Mouse (Mus musculus) stomach, postnatal 0 days (tissue): ENCODE results near the gene Ly6g6e. TPM values are rescaled to one million over a fixed set of nuclear protein-coding genes. Genes with fewer than 3 reads are reported as not detected.

ENCODE experiments used
- ATAC-seq: fragments of 200-750 bp; cut with Nextera tagmentation; 2 replicates; pipeline ENCODE4 v1.8.0; 2017; ENCODE audit not compliant: low FRiP score, low TSS enrichment
- DNase-seq: peaks from one replicate; pipeline ENCODE4 v3.0.0-alpha.2; 2016; ENCODE audit warnings: low spot score
- H3K27ac ChIP-seq: fragments of 300-500 bp; sonication (generic); replicated peaks from 2 replicates; pipeline ENCODE4 v1.5.1; 2014; ENCODE audit warnings: mild to moderate bottlenecking, control low read depth
- H3K27me3 ChIP-seq: fragments of 300-500 bp; sonication (generic); 2 replicates; pipeline ENCODE4 v1.6.1; 2014; ENCODE audit warnings: low read length; ENCODE audit not compliant: control insufficient read depth, insufficient read depth
- H3K36me3 ChIP-seq: fragments of 300-500 bp; sonication (generic); 2 replicates; pipeline ENCODE4 v1.6.1; 2014; ENCODE audit warnings: low read length, mixed read lengths; ENCODE audit not compliant: control insufficient read depth, insufficient read depth
- H3K4me1 ChIP-seq: fragments of 300-500 bp; sonication (generic); replicated peaks from 2 replicates; pipeline ENCODE4 v1.6.1; 2014; ENCODE audit warnings: antibody characterized with exemption; ENCODE audit not compliant: control insufficient read depth, insufficient read depth
- H3K4me2 ChIP-seq: fragments of 300-500 bp; sonication (generic); replicated peaks from 2 replicates; pipeline ENCODE4 v1.6.1; 2014; ENCODE audit warnings: low read depth, mild to moderate bottlenecking, control low read depth, moderate library complexity
- H3K4me3 ChIP-seq: fragments of 300-500 bp; sonication (generic); 2 replicates; pipeline ENCODE4 v1.5.1; 2014; ENCODE audit warnings: low read depth, low read length, control low read depth
- H3K9ac ChIP-seq: fragments of 300-500 bp; sonication (generic); 2 replicates; pipeline ENCODE4 v1.6.1; 2014; ENCODE audit warnings: mild to moderate bottlenecking, low read length, control low read depth, mixed read lengths
- H3K9me3 ChIP-seq: fragments of 300-500 bp; sonication (generic); 2 replicates; pipeline ENCODE4 v1.6.1; 2016; ENCODE audit warnings: low read length; ENCODE audit not compliant: control insufficient read depth
- CTCF ChIP-seq: IDR thresholded peaks from 2 replicates; pipeline ENCODE4 v1.5.1; 2016; ENCODE audit warnings: antibody characterized with exemption, low read depth, mild to moderate bottlenecking, moderate library complexity
- EP300 ChIP-seq: optimal IDR thresholded peaks from 2 replicates; pipeline ENCODE3; 2016; ENCODE audit warnings: antibody characterized with exemption
- WGBS: fragments of 180-500 bp; shearing (Covaris S2); extraction: QIAGEN DNeasy Blood & Tissue Kit; methylation state at CpG from one replicate; pipeline ENCODE4 v1.1.7; 2014; 5-methylcytosine and 5-hydroxymethylcytosine counted together
- polyA plus RNA-seq: library from polyadenylated mRNA; unstranded; fragments of >200 nt; fragmentation: Nextera tagmentation; extraction: Ambion mirVana; gene quantifications from 2 replicates; pipeline ENCODE4 v1.2.1, GENCODE M21; 2015

The Ly6g6e gene
- polyA plus RNA-seq, 1 experiment from 2014 or later, result 109 TPM

GRCm38 (mm10) chr17:35044904-35045806 lies 31.5 kb upstream of the Ly6g6e start:
- Histone ChIP-seq H3K36me3 (no peaks in the 10 kb centered on the region), H3K4me3 (no peak overlapping the region), H3K4me1 (peaks cover 8% of the 10 kb centered on the region; the same call in 1 of the 2 replicates), H3K27me3 (no peaks in the 10 kb centered on the region), H3K27ac (peak overlapping the region; percentile 89), H3K9me3 (no peaks in the 10 kb centered on the region), H3K9ac (no peak overlapping the region), H3K4me2 (peak overlapping the region; percentile 94)
- DNase-seq (no peak), ATAC-seq (no peak)
- TF ChIP-seq EP300 (no peak), CTCF (no peak)
- 65% methylated on average over 7 of the region's 7 CpGs for WGBS

GRCm38 (mm10) chr17:35045807-35046680 lies 30.7 kb upstream of the Ly6g6e start:
- Histone ChIP-seq H3K9me3 (no peaks in the 10 kb centered on the region), H3K4me1 (peaks cover 8% of the 10 kb centered on the region; the same call in 1 of the 2 replicates), H3K36me3 (no peaks in the 10 kb centered on the region), H3K4me3 (peak overlapping the region; percentile 57), H3K27me3 (no peaks in the 10 kb centered on the region), H3K9ac (peak overlapping the region; percentile 76), H3K4me2 (peak overlapping the region; percentile 94), H3K27ac (peak overlapping the region; percentile 89)
- TF ChIP-seq CTCF, result no peak
- TF ChIP-seq EP300, result no peak
- ATAC-seq (no peak), DNase-seq (no peak)
- WGBS, result 4% methylated on average over 47 of the region's 48 CpGs

GRCm38 (mm10) chr17:35046681-35047455 lies 29.8 kb upstream of the Ly6g6e start, which contains the start of gene Msh5:
TSS of gene Msh5 (minus strand) at chr17:35046745.
- peaks cover 8% of the 10 kb centered on the region; the same call in 1 of the 2 replicates for H3K4me1 ChIP-seq
- H3K9me3 ChIP-seq, result no peaks in the 10 kb centered on the region
- no peak for TF ChIP-seq EP300
- no peaks in the 10 kb centered on the region for H3K27me3 ChIP-seq
- DNase-seq (peak; percentile 99), ATAC-seq (peak; percentile 95)
- H3K4me3 ChIP-seq, result peak within 1 kb of the TSS; percentile 57
- H3K4me2 ChIP-seq, result peak within 1 kb of the TSS; percentile 94
- 2% methylated on average over 33 of the region's 33 CpGs for WGBS
- H3K27ac ChIP-seq, result peak within 1 kb of the TSS; percentile 99
- H3K9ac ChIP-seq, result peak within 1 kb of the TSS; percentile 76
- H3K36me3 ChIP-seq, result no peaks in the 10 kb centered on the region

DNA sequence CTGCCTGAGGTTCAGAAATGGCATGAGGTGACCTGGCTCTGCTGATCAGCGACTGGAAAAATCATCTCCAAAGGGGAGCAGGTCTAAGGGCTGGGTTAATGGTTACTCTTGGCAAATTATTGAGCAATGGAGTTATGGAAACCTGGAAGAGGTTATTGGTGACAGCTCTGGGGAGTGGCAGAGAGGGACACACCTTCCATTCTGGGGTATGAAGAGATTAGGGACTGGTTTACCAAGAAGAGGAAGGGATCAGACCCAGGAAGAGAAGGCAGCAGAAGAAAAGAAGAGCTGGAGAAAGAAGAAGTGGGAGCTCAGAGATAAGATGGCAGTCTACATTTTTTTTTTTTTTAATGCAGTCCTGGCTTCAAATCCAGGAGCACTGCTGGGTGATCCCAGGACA lies 29.0 kb upstream of the Ly6g6e start:
- DNase-seq, result peak; percentile 41
- H3K27me3 ChIP-seq, result no peaks in the 10 kb centered on the region
- H3K4me1 ChIP-seq, result peaks cover 12% of the 10 kb centered on the region; the same call in 1 of the 2 replicates
- 39% methylated on average over 1 of the region's 1 CpGs for WGBS
- H3K9ac ChIP-seq, result no peak overlapping the region
- no peak for ATAC-seq
- H3K36me3 ChIP-seq, result peaks cover 1% of the 10 kb centered on the region; the same call in 1 of the 2 replicates
- TF ChIP-seq CTCF (no peak), EP300 (no peak)
- H3K9me3 ChIP-seq, result no peaks in the 10 kb centered on the region
- peak overlapping the region; percentile 99 for H3K27ac ChIP-seq
- H3K4me2 ChIP-seq, result peak overlapping the region; percentile 42
- H3K4me3 ChIP-seq, result 0 out of 2 replicates have a peak overlapping the region, but pooled peaks have one; percentile 3
